Mouse (Mus musculus) ovary, postnatal 36 days (tissue): ENCODE data around the gene Wfikkn1.

Experiments used
- DNase-seq: peaks from one replicate; pipeline ENCODE4 v3.0.0; 2022; ENCODE audit warnings: low spot score, mixed read lengths

Wfikkn1 gene

GRCm38 (mm10) chr17:25868601-25869191 is 12.0 kb downstream of the Wfikkn1 start, which contains the start of gene Mcrip2:
TSS of gene Mcrip2 (minus strand) at chr17:25868764.
- peak; percentile 85 for DNase-seq

GRCm38 (mm10) chr17:25867836-25868600 is 12.6 kb downstream of the Wfikkn1 start:
- peak; percentile 76 for DNase-seq

GRCm38 (mm10) chr17:25867509-25867835 is 13.2 kb downstream of the Wfikkn1 start:
- DNase-seq, result no peak

- no peak for DNase-seq
Measured at GRCm38 (mm10) chr17:25866172-25866571, 14.5 kb downstream of the Wfikkn1 start.

- DNase-seq, result no peak
Measured at GRCm38 (mm10) chr17:25865288-25865687, 15.4 kb downstream of the Wfikkn1 start.

- no peak for DNase-seq
Measured at GRCm38 (mm10) chr17:25864311-25864710, 16.3 kb downstream of the Wfikkn1 start.

GRCm38 (mm10) chr17:25863681-25864080 is 17.0 kb downstream of the Wfikkn1 start:
- no peak for DNase-seq

GRCm38 (mm10) chr17:25861704-25862612 is 18.7 kb downstream of the Wfikkn1 start:
- DNase-seq, result no peak

GRCm38 (mm10) chr17:25860832-25861703 is 19.6 kb downstream of the Wfikkn1 start, which contains the start of gene Wdr90:
TSS of gene Wdr90 (minus strand) at chr17:25861501.
- DNase-seq, result peak; percentile 91

- no peak for DNase-seq
Measured at GRCm38 (mm10) chr17:25860229-25860628, 20.4 kb downstream of the Wfikkn1 start.

- DNase-seq, result peak; percentile 94
Measured at GRCm38 (mm10) chr17:25844396-25844901, 36.2 kb downstream of the Wfikkn1 start, which contains the start of gene Rhot2. TSS of gene Rhot2 (minus strand) at chr17:25844851.

GRCm38 (mm10) chr17:25843636-25844395 is 36.8 kb downstream of the Wfikkn1 start:
- DNase-seq, result no peak

- DNase-seq, result no peak
Measured at GRCm38 (mm10) chr17:25843122-25843521, 37.5 kb downstream of the Wfikkn1 start.

- no peak for DNase-seq
Measured at GRCm38 (mm10) chr17:25842509-25842908, 38.1 kb downstream of the Wfikkn1 start.

- no peak for DNase-seq
Measured at GRCm38 (mm10) chr17:25841117-25841880, 39.4 kb downstream of the Wfikkn1 start, which contains the start of gene Gm20683. TSS of gene Gm20683 (minus strand) at chr17:25841763.

- DNase-seq, result no peak
Measured at GRCm38 (mm10) chr17:25840519-25840918, 40.1 kb downstream of the Wfikkn1 start.

- DNase-seq, result no peak
Measured at GRCm38 (mm10) chr17:25839455-25840235, 41.0 kb downstream of the Wfikkn1 start.

- no peak for DNase-seq
Measured at GRCm38 (mm10) chr17:25838904-25839303, 41.8 kb downstream of the Wfikkn1 start.

- DNase-seq, result no peak
Measured at GRCm38 (mm10) chr17:25837533-25837932, 43.1 kb downstream of the Wfikkn1 start.
